In genomic region chr6:122569113-122569512, GRCm38 (mm10) we compare ENCODE assay signal across 24 mouse cellular contexts. TPM values are rescaled to one million over a fixed set of nuclear protein-coding genes. Genes with fewer than 3 reads are reported as not detected.
A peak's percentile ranks its signal among the peaks of the same experiment; 100 is the strongest.
DNase-seq lines count a peak whose midpoint lies in the region; ATAC-seq and TF ChIP-seq lines count a peak whose summit lies in the region.
"Had no signal": no experiment of that assay in that cellular context is flagged by ENCODE, and none has a peak within 500 bp of the region (broad histone marks: within the 10 kb centered on the region; RNA-seq: fewer than 3 reads in every experiment).

No protein-coding gene starts in this region.

- no peaks in the 10 kb centered on the region for H3K9me3 ChIP-seq in hindbrain, postnatal 0 days (ENCODE audit: low read length)
- no peaks in the 10 kb centered on the region for H3K9me3 ChIP-seq in hindbrain, embryonic 12.5 days (replicated peaks)
- no peaks in the 10 kb centered on the region for H3K9me3 ChIP-seq in neural tube, embryonic 13.5 days
- H3K9me3 ChIP-seq in neural tube, embryonic 14.5 days (ENCODE audit: control insufficient read depth, low read length), result no peaks in the 10 kb centered on the region
- H3K9me3 ChIP-seq: embryonic facial prominence, embryonic 13.5 days; forebrain, embryonic 13.5 days; heart, embryonic 15.5 days had no signal

- H3K9ac ChIP-seq in hindbrain, postnatal 0 days (replicated peaks; ENCODE audit: low read length), result no peak overlapping the region
- H3K9ac ChIP-seq in hindbrain, embryonic 12.5 days, result no peak overlapping the region
- no peak overlapping the region for H3K9ac ChIP-seq in neural tube, embryonic 13.5 days
- no peak overlapping the region for H3K9ac ChIP-seq in neural tube, embryonic 14.5 days (replicated peaks; ENCODE audit: low read depth, low read length)
- H3K9ac ChIP-seq: embryonic facial prominence, embryonic 13.5 days; forebrain, embryonic 13.5 days; forebrain, postnatal 0 days; heart, embryonic 15.5 days had no signal

- 43% methylated on average over 5 of the region's 5 CpGs for WGBS in hindbrain, postnatal 0 days
- 58% methylated on average over 5 of the region's 5 CpGs for WGBS in hindbrain, embryonic 12.5 days
- WGBS in neural tube, embryonic 13.5 days, result 49% methylated on average over 5 of the region's 5 CpGs
- WGBS in bone marrow, adult 2 months, result 78% methylated on average over 5 of the region's 5 CpGs
- WGBS in neural tube, embryonic 14.5 days, result 44% methylated on average over 5 of the region's 5 CpGs

- ATAC-seq in hindbrain, postnatal 0 days, result peak; percentile 36; the same call in 1 of the 2 replicates
- ATAC-seq in hindbrain, embryonic 12.5 days (ENCODE audit: low FRiP score), result no peak
- ATAC-seq in neural tube, embryonic 13.5 days (ENCODE audit: low read depth), result peak; percentile 57
- peak; percentile 29; the same call in 1 of the 2 replicates for ATAC-seq in neural tube, embryonic 14.5 days (ENCODE audit: low read depth)
- no peak for ATAC-seq in megakaryocyte progenitor cell, adult 5-6 weeks (replicated peaks; ENCODE audit: poor library complexity)
- ATAC-seq: forebrain, postnatal 0 days had no signal

- no peak for TF ChIP-seq POLR2A in bone marrow, adult 2 months (IDR thresholded peaks at IDR 0.05; ENCODE audit: borderline replicate concordance, control insufficient read depth, low read depth, low read length)

- no peak for TF ChIP-seq CTCF in hindbrain, postnatal 0 days (IDR thresholded peaks at IDR 0.05; ENCODE audit: low read depth)
- no peak for TF ChIP-seq CTCF in bone marrow, adult 2 months (IDR thresholded peaks at IDR 0.05; ENCODE audit: control insufficient read depth, insufficient read depth, low read length)

- H3K36me3 ChIP-seq in hindbrain, postnatal 0 days (ENCODE audit: insufficient read depth, low read length), result no peaks in the 10 kb centered on the region
- H3K36me3 ChIP-seq in hindbrain, embryonic 12.5 days, result no peaks in the 10 kb centered on the region
- no peaks in the 10 kb centered on the region for H3K36me3 ChIP-seq in neural tube, embryonic 13.5 days
- no peaks in the 10 kb centered on the region for H3K36me3 ChIP-seq in neural tube, embryonic 14.5 days (ENCODE audit: control insufficient read depth, insufficient read depth, low read length)
- H3K36me3 ChIP-seq: embryonic facial prominence, embryonic 13.5 days; heart, embryonic 15.5 days had no signal

- H3K4me1 ChIP-seq in hindbrain, postnatal 0 days (ENCODE audit: insufficient read depth, low read length), result no peaks in the 10 kb centered on the region
- no peaks in the 10 kb centered on the region; the same call in 1 of the 2 replicates for H3K4me1 ChIP-seq in hindbrain, embryonic 12.5 days
- no peaks in the 10 kb centered on the region for H3K4me1 ChIP-seq in neural tube, embryonic 13.5 days (replicated peaks)
- H3K4me1 ChIP-seq in bone marrow, adult 2 months (ENCODE audit: control insufficient read depth, insufficient read depth, low read length), result peaks cover 8% of the 10 kb centered on the region
- H3K4me1 ChIP-seq in neural tube, embryonic 14.5 days (ENCODE audit: control insufficient read depth, insufficient read depth, low read length), result no peaks in the 10 kb centered on the region
- H3K4me1 ChIP-seq: embryonic facial prominence, embryonic 13.5 days; forebrain, embryonic 13.5 days had no signal

- H3K4me3 ChIP-seq in hindbrain, postnatal 0 days (ENCODE audit: low read length), result no peak overlapping the region
- H3K4me3 ChIP-seq in hindbrain, embryonic 12.5 days, result no peak overlapping the region
- H3K4me3 ChIP-seq in neural tube, embryonic 13.5 days, result no peak overlapping the region
- H3K4me3 ChIP-seq in bone marrow, adult 2 months (replicated peaks; ENCODE audit: control insufficient read depth, low read depth, low read length), result peak overlapping the region; percentile 46
- no peak overlapping the region for H3K4me3 ChIP-seq in neural tube, embryonic 14.5 days (ENCODE audit: low read depth, low read length)
- H3K4me3 ChIP-seq: embryonic facial prominence, embryonic 13.5 days; forebrain, embryonic 13.5 days; heart, adult 2 months; heart, embryonic 15.5 days had no signal

- no peak overlapping the region for H3K4me2 ChIP-seq in hindbrain, postnatal 0 days (ENCODE audit: low read depth, low read length)
- no peak overlapping the region for H3K4me2 ChIP-seq in hindbrain, embryonic 12.5 days (replicated peaks)
- H3K4me2 ChIP-seq in neural tube, embryonic 13.5 days, result no peak overlapping the region
- H3K4me2 ChIP-seq in neural tube, embryonic 14.5 days (ENCODE audit: low read depth, low read length), result no peak overlapping the region
- H3K4me2 ChIP-seq: embryonic facial prominence, embryonic 13.5 days; forebrain, embryonic 13.5 days; heart, embryonic 11.5 days; heart, embryonic 15.5 days had no signal

- H3K27ac ChIP-seq in hindbrain, postnatal 0 days, result no peak overlapping the region
- H3K27ac ChIP-seq in hindbrain, embryonic 12.5 days, result no peak overlapping the region
- peak overlapping the region; percentile 75 for H3K27ac ChIP-seq in neural tube, embryonic 13.5 days (replicated peaks)
- H3K27ac ChIP-seq in bone marrow, adult 2 months (ENCODE audit: control insufficient read depth, insufficient read depth, low read depth, low read length, poor library complexity), result peak overlapping the region; percentile 80
- no peak overlapping the region for H3K27ac ChIP-seq in neural tube, embryonic 14.5 days (ENCODE audit: low read depth, low read length)
- H3K27ac ChIP-seq: embryonic facial prominence, embryonic 13.5 days; forebrain, embryonic 13.5 days; heart, adult 2 months; heart, embryonic 15.5 days had no signal

- DNase-seq in hindbrain, postnatal 0 days (ENCODE audit: low spot score), result peak; percentile 26
- DNase-seq in neural tube, embryonic 10.5 days (ENCODE audit: extremely low spot score, low spot score), result no peak
- DNase-seq in retina, embryonic 14.5 days (ENCODE audit: low spot score), result no peak
- DNase-seq: adrenal gland, adult 2 months; adrenal gland, postnatal 36 days; cerebellum, adult 11-12 months; cerebellum, adult 9-11 months; cerebellum, postnatal 36 days; forebrain, postnatal 0 days; gastrocnemius, postnatal 14 days; heart, adult 2 months; heart, postnatal 14 days had no signal

- H3K27me3 ChIP-seq in hindbrain, postnatal 0 days (ENCODE audit: insufficient read depth, low read length), result no peaks in the 10 kb centered on the region
- no peaks in the 10 kb centered on the region for H3K27me3 ChIP-seq in hindbrain, embryonic 12.5 days
- H3K27me3 ChIP-seq in neural tube, embryonic 13.5 days, result no peaks in the 10 kb centered on the region
- no peaks in the 10 kb centered on the region for H3K27me3 ChIP-seq in neural tube, embryonic 14.5 days (ENCODE audit: control insufficient read depth, insufficient read depth, low read length)
- H3K27me3 ChIP-seq: embryonic facial prominence, embryonic 13.5 days; forebrain, embryonic 13.5 days; heart, embryonic 15.5 days had no signal

RNA-seq across cellular contexts. Expression of gene Aicda, which starts 15.5 kb away (rescaled TPM):
- total RNA-seq in hindbrain, postnatal 0 days (2014; rRNA removed), result 1.9 TPM in 1 of 2 replicates, not detected in the other
- 0.38 and 0.67 TPM in 2 replicates for polyA plus RNA-seq in hindbrain, postnatal 0 days (2015; fragmentation: Nextera tagmentation; extraction: Ambion mirVana)
- polyA plus RNA-seq in hindbrain, embryonic 12.5 days (2016; fragmentation: Nextera tagmentation; extraction: Ambion mirVana), result 0.15 and 0.61 TPM in 2 replicates
- 0.45 TPM in 2 replicates for polyA plus RNA-seq in neural tube, embryonic 13.5 days (2015; fragmentation: Nextera tagmentation; extraction: Ambion mirVana)
- polyA plus RNA-seq in bone marrow, adult 2 months (2011; ENCODE audit: insufficient read depth, insufficient read length, low replicate concordance, missing spikeins), result 0.40 TPM in 1 of 2 replicates, not detected in the other
- 0.99 and 1.1 TPM in 2 replicates for polyA plus RNA-seq in neural tube, embryonic 14.5 days (2014; fragmentation: Nextera tagmentation; extraction: Ambion mirVana)
- not detected in 2 replicates for total RNA-seq in megakaryocyte progenitor cell, adult 5-6 weeks (2015)
- total RNA-seq in megakaryocyte progenitor cell, adult 5-6 weeks (2017), result not detected in 2 replicates
- total RNA-seq: adrenal gland, adult 2 months; adrenal gland, postnatal 36 days; gastrocnemius, adult 18-20 months; gastrocnemius, postnatal 14 days; heart, adult 2 months; heart, postnatal 14 days; hematopoietic stem cell, adult 5-6 weeks had no signal
- polyA plus RNA-seq: adrenal gland, adult 2 months; gonadal fat pad, adult 2 months; heart, adult 2 months; heart, embryonic 15.5 days had no signal

RNA-seq across cellular contexts. Expression of gene Apobec1, which starts 33.1 kb away (rescaled TPM):
- 2.9 and 7.6 TPM in 2 replicates for total RNA-seq in hindbrain, postnatal 0 days (2014; rRNA removed)
- 1.6 and 2.1 TPM in 2 replicates for polyA plus RNA-seq in hindbrain, postnatal 0 days (2015; fragmentation: Nextera tagmentation; extraction: Ambion mirVana)
- polyA plus RNA-seq in hindbrain, embryonic 12.5 days (2016; fragmentation: Nextera tagmentation; extraction: Ambion mirVana), result 1.8 and 2.9 TPM in 2 replicates
- 2.1 and 2.3 TPM in 2 replicates for polyA plus RNA-seq in neural tube, embryonic 13.5 days (2015; fragmentation: Nextera tagmentation; extraction: Ambion mirVana)
- polyA plus RNA-seq in bone marrow, adult 2 months (2011; ENCODE audit: insufficient read depth, insufficient read length, low replicate concordance, missing spikeins), result 9.8 and 23.3 TPM in 2 replicates
- 1.1 and 1.4 TPM in 2 replicates for polyA plus RNA-seq in neural tube, embryonic 14.5 days (2014; fragmentation: Nextera tagmentation; extraction: Ambion mirVana)
- 23.6 and 23.7 TPM in 2 replicates for total RNA-seq in megakaryocyte progenitor cell, adult 5-6 weeks (2015)
- total RNA-seq in megakaryocyte progenitor cell, adult 5-6 weeks (2017), result 15.0 and 16.7 TPM in 2 replicates

RNA-seq across cellular contexts. Expression of gene Gdf3, which starts 40.8 kb away (rescaled TPM):
- 1.1 and 1.6 TPM in 2 replicates for total RNA-seq in hindbrain, postnatal 0 days (2014; rRNA removed)
- polyA plus RNA-seq in hindbrain, postnatal 0 days (2015; fragmentation: Nextera tagmentation; extraction: Ambion mirVana), result 0.19 and 0.29 TPM in 2 replicates
- polyA plus RNA-seq in hindbrain, embryonic 12.5 days (2016; fragmentation: Nextera tagmentation; extraction: Ambion mirVana), result 0.09 TPM in 1 of 2 replicates, not detected in the other
- polyA plus RNA-seq in neural tube, embryonic 13.5 days (2015; fragmentation: Nextera tagmentation; extraction: Ambion mirVana), result not detected in 2 replicates
- polyA plus RNA-seq in bone marrow, adult 2 months (2011; ENCODE audit: insufficient read depth, insufficient read length, low replicate concordance, missing spikeins), result 2.0 and 8.2 TPM in 2 replicates
- polyA plus RNA-seq in neural tube, embryonic 14.5 days (2014; fragmentation: Nextera tagmentation; extraction: Ambion mirVana), result not detected in 2 replicates
- 9.5 and 10.8 TPM in 2 replicates for total RNA-seq in megakaryocyte progenitor cell, adult 5-6 weeks (2015)
- total RNA-seq in megakaryocyte progenitor cell, adult 5-6 weeks (2017), result 4.2 and 6.7 TPM in 2 replicates
- total RNA-seq: adrenal gland, adult 2 months; adrenal gland, postnatal 36 days; forebrain, postnatal 0 days; gastrocnemius, adult 18-20 months; gastrocnemius, postnatal 14 days; heart, adult 2 months; heart, postnatal 14 days had no signal
- polyA plus RNA-seq: embryonic facial prominence, embryonic 13.5 days; forebrain, embryonic 13.5 days; forebrain, postnatal 0 days; heart, adult 2 months had no signal

RNA-seq across cellular contexts. Expression of gene Dppa3, which starts 57.1 kb away (rescaled TPM):
- total RNA-seq in hindbrain, postnatal 0 days (2014; rRNA removed), result not detected in 2 replicates
- polyA plus RNA-seq in hindbrain, postnatal 0 days (2015; fragmentation: Nextera tagmentation; extraction: Ambion mirVana), result not detected in 2 replicates
- polyA plus RNA-seq in hindbrain, embryonic 12.5 days (2016; fragmentation: Nextera tagmentation; extraction: Ambion mirVana), result not detected in 2 replicates
- polyA plus RNA-seq in neural tube, embryonic 13.5 days (2015; fragmentation: Nextera tagmentation; extraction: Ambion mirVana), result not detected in 2 replicates
- polyA plus RNA-seq in bone marrow, adult 2 months (2011; ENCODE audit: insufficient read depth, insufficient read length, low replicate concordance, missing spikeins), result 1.8 TPM in 1 of 2 replicates, not detected in the other
- not detected in 2 replicates for polyA plus RNA-seq in neural tube, embryonic 14.5 days (2014; fragmentation: Nextera tagmentation; extraction: Ambion mirVana)
- not detected in 2 replicates for total RNA-seq in megakaryocyte progenitor cell, adult 5-6 weeks (2015)
- total RNA-seq in megakaryocyte progenitor cell, adult 5-6 weeks (2017), result not detected in 2 replicates
- total RNA-seq: adrenal gland, adult 2 months; adrenal gland, postnatal 36 days; forebrain, postnatal 0 days; gastrocnemius, adult 18-20 months; gastrocnemius, postnatal 14 days; heart, adult 2 months; heart, postnatal 14 days; hematopoietic stem cell, adult 5-6 weeks had no signal
- polyA plus RNA-seq: adrenal gland, adult 2 months; embryonic facial prominence, embryonic 13.5 days; forebrain, embryonic 13.5 days; forebrain, postnatal 0 days; gonadal fat pad, adult 2 months; heart, adult 2 months; heart, embryonic 11.5 days; heart, embryonic 15.5 days had no signal

Comparison
In these comparisons a context has a peak if more than half of its experiments do, and no peak if none do; other contexts are left out.
1. ATAC-seq: peak in hindbrain, postnatal 0 days (single experiment), neural tube, embryonic 13.5 days (single experiment) and neural tube, embryonic 14.5 days (single experiment); none in hindbrain, embryonic 12.5 days (single experiment) and megakaryocyte progenitor cell, adult 5-6 weeks (single experiment).
2. H3K27ac ChIP-seq: peak in neural tube, embryonic 13.5 days (single experiment) and bone marrow, adult 2 months (single experiment); none in hindbrain, postnatal 0 days (single experiment), hindbrain, embryonic 12.5 days (single experiment) and neural tube, embryonic 14.5 days (single experiment).